13 mouse cellular contexts compared by ENCODE assay signal in the genomic region with DNA sequence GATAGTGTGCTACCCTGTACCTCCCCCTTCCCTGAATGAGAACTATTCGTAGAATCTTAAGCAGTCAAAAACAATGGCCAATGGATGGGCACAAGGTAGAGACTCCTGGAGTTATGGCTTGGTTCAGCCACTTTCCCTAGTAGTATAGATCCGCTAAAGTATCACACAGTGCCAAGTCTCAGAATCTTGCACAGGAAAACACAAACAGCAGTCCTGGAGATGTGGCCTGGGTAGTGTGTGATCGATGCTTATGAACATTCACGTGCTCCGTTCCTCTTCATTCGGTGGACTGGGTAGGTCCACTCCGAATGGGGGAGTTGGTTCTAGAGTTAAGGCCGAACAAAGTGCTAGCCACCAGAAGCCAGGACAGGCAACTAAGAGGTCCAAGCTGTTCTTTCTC. TPM values are rescaled to one million over a fixed set of nuclear protein-coding genes. Genes with fewer than 3 reads are reported as not detected.
A peak's percentile ranks its signal among the peaks of the same experiment; 100 is the strongest.
DNase-seq lines count a peak whose midpoint lies in the region; ATAC-seq and TF ChIP-seq lines count a peak whose summit lies in the region.
"Had no signal": no experiment of that assay in that cellular context is flagged by ENCODE, and none has a peak within 500 bp of the region (broad histone marks: within the 10 kb centered on the region; RNA-seq: fewer than 3 reads in every experiment).

No protein-coding gene starts in this region.

- no peak for TF ChIP-seq CTCF in lung, embryonic 14.5 days (IDR thresholded peaks at IDR 0.05; ENCODE audit: low read depth)

- no peak for ATAC-seq in heart, embryonic 15.5 days (replicated peaks; ENCODE audit: insufficient number of reproducible peaks, insufficient read depth, low FRiP score, low read depth)
- no peak for ATAC-seq in lung, embryonic 14.5 days (ENCODE audit: insufficient read depth)
- ATAC-seq in embryonic facial prominence, embryonic 12.5 days (ENCODE audit: insufficient number of reproducible peaks, insufficient read depth, low FRiP score, low TSS enrichment), result no peak
- no peak for ATAC-seq in embryonic facial prominence, embryonic 15.5 days (ENCODE audit: insufficient number of reproducible peaks, low FRiP score, low TSS enrichment, low read depth)
- ATAC-seq: hindbrain, embryonic 16.5 days; inflammation-experienced regulatory T-cells, adult 6 months had no signal

- H3K36me3 ChIP-seq in heart, embryonic 15.5 days, result no peaks in the 10 kb centered on the region
- H3K36me3 ChIP-seq in lung, embryonic 14.5 days (ENCODE audit: insufficient read depth), result no peaks in the 10 kb centered on the region
- no peaks in the 10 kb centered on the region for H3K36me3 ChIP-seq in embryonic facial prominence, embryonic 12.5 days
- no peaks in the 10 kb centered on the region for H3K36me3 ChIP-seq in embryonic facial prominence, embryonic 15.5 days
- H3K36me3 ChIP-seq: forebrain, embryonic 10.5 days; forebrain, embryonic 15.5 days; hindbrain, embryonic 12.5 days had no signal

- intact Hi-C loops in heart, postnatal 36 days (cut with DNase I), result no loop called here

- DNase-seq in heart, postnatal 36 days, result no peak
- no peak for DNase-seq in lung, embryonic 14.5 days
- no peak for DNase-seq in lung, adult 18-20 months
- no peak for DNase-seq in frontal cortex, adult 2 months (ENCODE audit: extremely low spot score in 1 of 2, low spot score in 1 of 2)

- H3K27ac ChIP-seq in heart, embryonic 15.5 days, result no peak overlapping the region
- no peak overlapping the region for H3K27ac ChIP-seq in lung, embryonic 14.5 days (ENCODE audit: low read depth)
- peak overlapping the region; percentile 77 for H3K27ac ChIP-seq in embryonic facial prominence, embryonic 12.5 days
- peak overlapping the region; percentile 74 for H3K27ac ChIP-seq in embryonic facial prominence, embryonic 15.5 days (replicated peaks)
- H3K27ac ChIP-seq: forebrain, embryonic 10.5 days; forebrain, embryonic 15.5 days; hindbrain, embryonic 12.5 days had no signal

- peaks cover 15% of the 10 kb centered on the region for H3K27me3 ChIP-seq in heart, embryonic 15.5 days
- peaks cover 9% of the 10 kb centered on the region; the same call in 1 of the 2 replicates for H3K27me3 ChIP-seq in lung, embryonic 14.5 days (ENCODE audit: insufficient read depth, low read length)
- H3K27me3 ChIP-seq in embryonic facial prominence, embryonic 12.5 days, result peaks cover 5% of the 10 kb centered on the region; the same call in 1 of the 2 replicates
- H3K27me3 ChIP-seq in embryonic facial prominence, embryonic 15.5 days, result no peaks in the 10 kb centered on the region; the same call in 1 of the 2 replicates
- H3K27me3 ChIP-seq: forebrain, embryonic 15.5 days had no signal

- no peak overlapping the region for H3K9ac ChIP-seq in heart, embryonic 15.5 days
- no peak overlapping the region for H3K9ac ChIP-seq in lung, embryonic 14.5 days
- no peak overlapping the region for H3K9ac ChIP-seq in embryonic facial prominence, embryonic 12.5 days
- H3K9ac ChIP-seq in embryonic facial prominence, embryonic 15.5 days, result no peak overlapping the region
- H3K9ac ChIP-seq: forebrain, embryonic 15.5 days; hindbrain, embryonic 12.5 days had no signal

- no peak overlapping the region for H3K4me3 ChIP-seq in heart, embryonic 15.5 days
- no peak overlapping the region for H3K4me3 ChIP-seq in lung, embryonic 14.5 days (ENCODE audit: low read depth, low read length)
- no peak overlapping the region for H3K4me3 ChIP-seq in embryonic facial prominence, embryonic 12.5 days
- no peak overlapping the region for H3K4me3 ChIP-seq in embryonic facial prominence, embryonic 15.5 days (replicated peaks)
- H3K4me3 ChIP-seq: erythroblast, embryonic 14.5 days; forebrain, embryonic 10.5 days; hindbrain, embryonic 12.5 days had no signal

- no peaks in the 10 kb centered on the region for H3K9me3 ChIP-seq in heart, embryonic 15.5 days (replicated peaks)
- no peaks in the 10 kb centered on the region for H3K9me3 ChIP-seq in lung, embryonic 14.5 days (ENCODE audit: low read depth, low read length)
- H3K9me3 ChIP-seq in embryonic facial prominence, embryonic 12.5 days, result no peaks in the 10 kb centered on the region
- no peaks in the 10 kb centered on the region for H3K9me3 ChIP-seq in embryonic facial prominence, embryonic 15.5 days (replicated peaks)
- H3K9me3 ChIP-seq: forebrain, embryonic 10.5 days; forebrain, embryonic 15.5 days; hindbrain, embryonic 12.5 days had no signal

- 89% methylated on average over 8 of the region's 8 CpGs for WGBS in heart, embryonic 15.5 days
- WGBS in lung, embryonic 14.5 days, result 85% methylated on average over 8 of the region's 8 CpGs
- 81% methylated on average over 8 of the region's 8 CpGs for WGBS in embryonic facial prominence, embryonic 12.5 days
- 60% methylated on average over 8 of the region's 8 CpGs for WGBS in embryonic facial prominence, embryonic 15.5 days

- H3K4me2 ChIP-seq in heart, embryonic 15.5 days, result peak overlapping the region; percentile 68; the same call in 1 of the 2 replicates
- H3K4me2 ChIP-seq in lung, embryonic 14.5 days, result peak overlapping the region; percentile 67; the same call in 1 of the 2 replicates
- no peak overlapping the region for H3K4me2 ChIP-seq in embryonic facial prominence, embryonic 12.5 days (replicated peaks)
- H3K4me2 ChIP-seq in embryonic facial prominence, embryonic 15.5 days (replicated peaks), result 0 out of 2 replicates have a peak overlapping the region, but pooled peaks have one; percentile 63

- peaks cover 24% of the 10 kb centered on the region for H3K4me1 ChIP-seq in heart, embryonic 15.5 days (replicated peaks)
- H3K4me1 ChIP-seq in lung, embryonic 14.5 days (ENCODE audit: insufficient read depth), result peaks cover 23% of the 10 kb centered on the region
- H3K4me1 ChIP-seq in embryonic facial prominence, embryonic 12.5 days, result peaks cover 48% of the 10 kb centered on the region
- peaks cover 54% of the 10 kb centered on the region for H3K4me1 ChIP-seq in embryonic facial prominence, embryonic 15.5 days

RNA-seq across cellular contexts. Expression of a gene that starts 1.4 kb away (rescaled TPM):
- 13.7 and 14.1 TPM in 2 replicates for polyA plus RNA-seq in heart, embryonic 15.5 days (2015; fragmentation: Nextera tagmentation; extraction: Ambion mirVana)
- total RNA-seq in heart, postnatal 36 days (2021), result 10 to 100 TPM; 13.2 to 22.4 TPM
- polyA plus RNA-seq in lung, embryonic 14.5 days (2014; fragmentation: Nextera tagmentation; extraction: Ambion mirVana), result 20.9 and 23.0 TPM in 2 replicates
- 25.9 and 27.5 TPM in 2 replicates for polyA plus RNA-seq in embryonic facial prominence, embryonic 12.5 days (2016; fragmentation: Nextera tagmentation; extraction: Ambion mirVana)
- polyA plus RNA-seq in embryonic facial prominence, embryonic 15.5 days (2015; fragmentation: Nextera tagmentation; extraction: Ambion mirVana), result 27.4 and 30.6 TPM in 2 replicates
- 18.3 and 20.2 TPM in 2 replicates for polyA plus RNA-seq in frontal cortex, adult 2 months (2012; rRNA removed)
- polyA plus RNA-seq: erythroblast, embryonic 14.5 days; inflammation-experienced regulatory T-cells, adult 6 months had no signal

RNA-seq across cellular contexts. Expression of a gene that starts 26.1 kb away (rescaled TPM):
- polyA plus RNA-seq in heart, embryonic 15.5 days (2015; fragmentation: Nextera tagmentation; extraction: Ambion mirVana), result 7.0 and 8.3 TPM in 2 replicates
- total RNA-seq in heart, postnatal 36 days (2021), result 1 to 10 TPM; 3.5 to 4.2 TPM
- polyA plus RNA-seq in lung, embryonic 14.5 days (2014; fragmentation: Nextera tagmentation; extraction: Ambion mirVana), result 6.4 and 8.3 TPM in 2 replicates
- polyA plus RNA-seq in embryonic facial prominence, embryonic 12.5 days (2016; fragmentation: Nextera tagmentation; extraction: Ambion mirVana), result 7.5 and 7.7 TPM in 2 replicates
- 4.7 and 4.9 TPM in 2 replicates for polyA plus RNA-seq in embryonic facial prominence, embryonic 15.5 days (2015; fragmentation: Nextera tagmentation; extraction: Ambion mirVana)
- polyA plus RNA-seq in frontal cortex, adult 2 months (2012; rRNA removed), result 1.8 and 2.2 TPM in 2 replicates

Comparison
In these comparisons a context has a peak if more than half of its experiments do, and no peak if none do; other contexts are left out.
1. H3K27ac ChIP-seq: peak in embryonic facial prominence, embryonic 12.5 days (single experiment) and embryonic facial prominence, embryonic 15.5 days (single experiment); none in heart, embryonic 15.5 days (single experiment) and lung, embryonic 14.5 days (single experiment).